Mouse (Mus musculus): Measurements from ENCODE around the gene Ccr10. TPM values are rescaled to one million over a fixed set of nuclear protein-coding genes. Genes with fewer than 3 reads are reported as not detected.

Gene Ccr10
- polyA plus RNA-seq, 1 experiment: 0.18 TPM

GRCm38 (mm10) chr11:101173631-101174388 lies 1.4 kb downstream of the Ccr10 start:
- Histone ChIP-seq H3K27me3 (ENCODE audit: control insufficient read depth, insufficient read depth, insufficient read length) (no peaks in the 10 kb centered on the region), H3K79me2 (ENCODE audit: control insufficient read depth, insufficient read depth) (peaks cover 22% of the 10 kb centered on the region)

GRCm38 (mm10) chr11:101173112-101173511 lies 2.1 kb downstream of the Ccr10 start:
- H3K27me3 ChIP-seq (ENCODE audit: control insufficient read depth, insufficient read depth, insufficient read length): no peaks in the 10 kb centered on the region

More at GRCm38 (mm10) chr11:101173631-101174388, 1.4 kb downstream of the Ccr10 start:
- Histone ChIP-seq H3K4me3 (ENCODE audit: insufficient read depth, poor library complexity, severe bottlenecking) (peak overlapping the region; percentile 29), H3K79me3 (ENCODE audit: low read depth) (peaks cover 17% of the 10 kb centered on the region), H3ac (ENCODE audit: control insufficient read depth, insufficient read length, low read depth) (peak overlapping the region; percentile 65), H3K36me3 (ENCODE audit: control insufficient read depth, insufficient read depth) (no peaks in the 10 kb centered on the region)
- TF ChIP-seq MYOG (IDR thresholded peaks at IDR 0.05; ENCODE audit: control insufficient read depth, extremely low read depth, insufficient read length) (no peak), USF1 (IDR thresholded peaks at IDR 0.05; ENCODE audit: low read depth) (no peak), FOSL1 (IDR thresholded peaks at IDR 0.05; ENCODE audit: insufficient read depth, low read length, poor library complexity, severe bottlenecking) (no peak), CTCF (IDR thresholded peaks at IDR 0.05; ENCODE audit: control insufficient read depth, insufficient read depth, insufficient read length) (peak; percentile 99), MYOD1 (IDR thresholded peaks at IDR 0.05; ENCODE audit: control insufficient read depth, insufficient read length, low read depth) (no peak), CEBPB (IDR thresholded peaks at IDR 0.05; ENCODE audit: low read depth) (no peak), MAX (IDR thresholded peaks at IDR 0.05) (peak; percentile 94)

DNA sequence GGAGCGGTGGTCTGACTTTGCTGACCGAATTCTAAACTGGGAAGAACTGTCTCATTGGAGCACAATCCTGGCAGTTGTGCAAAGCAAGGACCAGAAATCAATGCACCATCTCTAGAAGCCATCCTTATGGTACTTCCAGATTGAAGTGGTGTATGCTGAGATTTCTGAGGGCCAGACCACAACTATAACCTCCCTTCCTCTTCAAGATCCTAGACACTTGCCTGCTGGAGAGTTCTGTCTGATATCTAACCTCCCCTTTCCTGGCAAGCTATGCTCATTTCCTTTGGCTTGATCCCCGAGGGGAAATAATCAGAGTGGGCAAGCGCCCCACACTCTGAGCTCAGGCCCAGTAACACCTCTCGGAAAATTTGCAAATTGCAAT lies 2.8 kb downstream of the Ccr10 start:
- no peak for TF ChIP-seq FOSL1 (IDR thresholded peaks at IDR 0.05; ENCODE audit: insufficient read depth, low read length, poor library complexity, severe bottlenecking)
- TF ChIP-seq MYOD1 (IDR thresholded peaks at IDR 0.05; ENCODE audit: control insufficient read depth, insufficient read length, low read depth): no peak
- TF ChIP-seq CEBPB (IDR thresholded peaks at IDR 0.05; ENCODE audit: low read depth): no peak
- no peak for TF ChIP-seq USF1 (IDR thresholded peaks at IDR 0.05; ENCODE audit: low read depth)
- no peak for TF ChIP-seq MAX (IDR thresholded peaks at IDR 0.05)
- TF ChIP-seq MYOG (IDR thresholded peaks at IDR 0.05; ENCODE audit: control insufficient read depth, extremely low read depth, insufficient read length): no peak
- no peak for TF ChIP-seq CTCF (IDR thresholded peaks at IDR 0.05; ENCODE audit: control insufficient read depth, insufficient read depth, insufficient read length)
- Histone ChIP-seq H3K4me3 (ENCODE audit: insufficient read depth, poor library complexity, severe bottlenecking) (peak overlapping the region; percentile 34), H3K36me3 (ENCODE audit: control insufficient read depth, insufficient read depth) (peaks cover 2% of the 10 kb centered on the region), H3ac (ENCODE audit: control insufficient read depth, insufficient read length, low read depth) (peak overlapping the region; percentile 73), H3K79me3 (ENCODE audit: low read depth) (peaks cover 19% of the 10 kb centered on the region), H3K79me2 (ENCODE audit: control insufficient read depth, insufficient read depth) (peaks cover 32% of the 10 kb centered on the region), H3K27me3 (ENCODE audit: control insufficient read depth, insufficient read depth, insufficient read length) (no peaks in the 10 kb centered on the region)

More at GRCm38 (mm10) chr11:101173112-101173511, 2.1 kb downstream of the Ccr10 start:
- Histone ChIP-seq H3K79me3 (ENCODE audit: low read depth) (peaks cover 19% of the 10 kb centered on the region), H3K4me3 (ENCODE audit: insufficient read depth, poor library complexity, severe bottlenecking) (no peak overlapping the region), H3K79me2 (ENCODE audit: control insufficient read depth, insufficient read depth) (peaks cover 29% of the 10 kb centered on the region), H3ac (ENCODE audit: control insufficient read depth, insufficient read length, low read depth) (no peak overlapping the region), H3K36me3 (ENCODE audit: control insufficient read depth, insufficient read depth) (no peaks in the 10 kb centered on the region)
- no peak for TF ChIP-seq CEBPB (IDR thresholded peaks at IDR 0.05; ENCODE audit: low read depth)
- no peak for TF ChIP-seq MAX (IDR thresholded peaks at IDR 0.05)
- TF ChIP-seq MYOG (IDR thresholded peaks at IDR 0.05; ENCODE audit: control insufficient read depth, extremely low read depth, insufficient read length): no peak
- TF ChIP-seq USF1 (IDR thresholded peaks at IDR 0.05; ENCODE audit: low read depth): no peak
- no peak for TF ChIP-seq FOSL1 (IDR thresholded peaks at IDR 0.05; ENCODE audit: insufficient read depth, low read length, poor library complexity, severe bottlenecking)
- TF ChIP-seq CTCF (IDR thresholded peaks at IDR 0.05; ENCODE audit: control insufficient read depth, insufficient read depth, insufficient read length): no peak
- TF ChIP-seq MYOD1 (IDR thresholded peaks at IDR 0.05; ENCODE audit: control insufficient read depth, insufficient read length, low read depth): no peak

DNA sequence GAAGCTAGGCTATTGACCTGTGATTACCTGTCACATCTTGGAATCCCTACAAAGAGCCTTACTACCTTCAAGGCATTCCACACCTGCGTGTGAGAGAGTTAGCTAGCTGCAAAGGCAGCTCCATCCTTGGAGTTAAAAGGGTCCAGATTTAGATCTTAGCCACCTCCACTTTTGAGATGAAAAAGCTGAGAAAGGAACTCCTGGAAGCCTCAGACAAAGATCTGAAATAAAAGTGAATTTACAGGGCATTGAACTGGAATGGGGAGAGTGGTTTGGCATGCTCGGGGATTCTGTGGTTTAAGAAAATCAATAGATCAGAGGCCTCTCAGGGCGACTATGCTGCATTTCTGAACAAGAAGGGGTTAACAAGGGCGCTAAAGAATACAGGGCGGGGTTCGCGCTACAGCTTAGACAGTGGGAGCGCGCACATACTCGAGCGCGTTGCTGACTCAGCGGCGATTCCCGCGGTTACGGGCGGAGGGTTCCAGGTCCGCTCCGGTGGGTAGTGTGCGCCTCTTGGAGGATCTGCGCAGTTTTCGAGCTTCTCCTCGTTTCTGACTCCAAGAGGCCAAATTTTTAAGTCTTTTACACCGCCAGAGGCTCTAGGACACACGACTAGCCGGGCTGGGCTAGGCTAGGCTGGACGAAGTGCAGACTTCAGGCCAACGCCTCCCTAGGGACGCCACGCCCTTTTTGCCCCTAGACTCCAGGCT lies 3.4 kb downstream of the Ccr10 start:
- peaks cover 8% of the 10 kb centered on the region for H3K36me3 ChIP-seq (ENCODE audit: control insufficient read depth, insufficient read depth)
- H3K79me3 ChIP-seq (ENCODE audit: low read depth): peaks cover 19% of the 10 kb centered on the region
- H3K79me2 ChIP-seq (ENCODE audit: control insufficient read depth, insufficient read depth): peaks cover 32% of the 10 kb centered on the region
- no peak for TF ChIP-seq USF1 (IDR thresholded peaks at IDR 0.05; ENCODE audit: low read depth)
- TF ChIP-seq MAX (IDR thresholded peaks at IDR 0.05): peak; percentile 30
- no peak for TF ChIP-seq MYOG (IDR thresholded peaks at IDR 0.05; ENCODE audit: control insufficient read depth, extremely low read depth, insufficient read length)
- peak overlapping the region; percentile 73 for H3ac ChIP-seq (ENCODE audit: control insufficient read depth, insufficient read length, low read depth)
- no peaks in the 10 kb centered on the region for H3K27me3 ChIP-seq (ENCODE audit: control insufficient read depth, insufficient read depth, insufficient read length)
- H3K4me3 ChIP-seq (ENCODE audit: insufficient read depth, poor library complexity, severe bottlenecking): peak overlapping the region; percentile 34

GRCm38 (mm10) chr11:101170811-101171610 lies 4.2 kb downstream of the Ccr10 start, which contains the start of gene Plekhh3:
Gene Plekhh3 (minus strand): TSS chr11:101171351.
- TF ChIP-seq MYOG (IDR thresholded peaks at IDR 0.05; ENCODE audit: control insufficient read depth, extremely low read depth, insufficient read length): no peak
- TF ChIP-seq MAX (IDR thresholded peaks at IDR 0.05): no peak
- no peak for TF ChIP-seq CTCF (IDR thresholded peaks at IDR 0.05; ENCODE audit: control insufficient read depth, insufficient read depth, insufficient read length)
- peak; percentile 49 for TF ChIP-seq USF1 (IDR thresholded peaks at IDR 0.05; ENCODE audit: low read depth)
- TF ChIP-seq MYOD1 (IDR thresholded peaks at IDR 0.05; ENCODE audit: control insufficient read depth, insufficient read length, low read depth): no peak
- TF ChIP-seq CEBPB (IDR thresholded peaks at IDR 0.05; ENCODE audit: low read depth): peak; percentile 90
- no peak for TF ChIP-seq FOSL1 (IDR thresholded peaks at IDR 0.05; ENCODE audit: insufficient read depth, low read length, poor library complexity, severe bottlenecking)
- Histone ChIP-seq H3K79me3 (ENCODE audit: low read depth) (peaks cover 19% of the 10 kb centered on the region), H3K79me2 (ENCODE audit: control insufficient read depth, insufficient read depth) (peaks cover 32% of the 10 kb centered on the region), H3ac (ENCODE audit: control insufficient read depth, insufficient read length, low read depth) (peak within 1 kb of the TSS; percentile 94), H3K36me3 (ENCODE audit: control insufficient read depth, insufficient read depth) (peaks cover 15% of the 10 kb centered on the region), H3K4me3 (ENCODE audit: insufficient read depth, poor library complexity, severe bottlenecking) (peak within 1 kb of the TSS; percentile 64), H3K27me3 (ENCODE audit: control insufficient read depth, insufficient read depth, insufficient read length) (no peaks in the 10 kb centered on the region)
